Mouse (Mus musculus) R1 (cell line): Measurements from ENCODE around the gene Slc4a3.

Source experiments
- DNase-seq: peaks from one replicate; pipeline ENCODE4 v3.0.0-alpha.2; 2018; ENCODE audit warnings: low read depth, low spot score

Slc4a3 gene

DNA sequence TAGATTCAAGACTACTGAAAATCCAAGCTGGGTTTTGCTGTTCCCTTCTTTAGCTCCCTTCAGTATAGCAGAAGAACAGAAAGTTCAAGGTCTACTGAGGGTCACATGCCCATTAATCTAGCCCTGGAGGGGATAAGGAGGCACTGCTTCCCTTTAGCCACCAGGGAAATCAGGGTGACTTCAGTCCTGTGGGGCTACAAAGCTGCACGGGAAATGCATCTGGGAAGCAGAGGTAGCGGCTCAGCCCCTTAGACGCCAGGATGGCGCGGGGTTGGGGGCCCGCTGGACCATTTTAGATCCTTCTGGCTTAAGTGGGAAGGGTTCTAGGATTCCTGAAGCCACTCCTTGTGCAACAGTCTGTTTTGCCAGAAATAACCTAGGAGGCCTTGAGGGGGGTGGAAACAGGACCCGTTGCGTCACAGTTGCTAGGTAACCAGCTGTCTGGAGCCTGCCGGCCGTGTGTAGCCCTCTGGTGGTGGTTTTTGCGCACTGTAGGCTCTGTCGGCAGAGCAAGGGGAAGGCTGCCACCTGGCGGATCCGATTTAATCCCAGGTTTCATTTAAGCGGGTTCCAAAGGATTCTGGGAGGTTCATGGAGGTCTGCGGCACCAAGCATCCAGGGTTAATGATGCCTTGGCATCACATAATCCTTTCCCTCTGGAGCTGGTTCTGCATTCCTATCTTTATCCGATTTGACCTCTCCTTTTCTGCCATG lies 13.3 kb downstream of the Slc4a3 start:
- peak; percentile 97 for DNase-seq

DNA sequence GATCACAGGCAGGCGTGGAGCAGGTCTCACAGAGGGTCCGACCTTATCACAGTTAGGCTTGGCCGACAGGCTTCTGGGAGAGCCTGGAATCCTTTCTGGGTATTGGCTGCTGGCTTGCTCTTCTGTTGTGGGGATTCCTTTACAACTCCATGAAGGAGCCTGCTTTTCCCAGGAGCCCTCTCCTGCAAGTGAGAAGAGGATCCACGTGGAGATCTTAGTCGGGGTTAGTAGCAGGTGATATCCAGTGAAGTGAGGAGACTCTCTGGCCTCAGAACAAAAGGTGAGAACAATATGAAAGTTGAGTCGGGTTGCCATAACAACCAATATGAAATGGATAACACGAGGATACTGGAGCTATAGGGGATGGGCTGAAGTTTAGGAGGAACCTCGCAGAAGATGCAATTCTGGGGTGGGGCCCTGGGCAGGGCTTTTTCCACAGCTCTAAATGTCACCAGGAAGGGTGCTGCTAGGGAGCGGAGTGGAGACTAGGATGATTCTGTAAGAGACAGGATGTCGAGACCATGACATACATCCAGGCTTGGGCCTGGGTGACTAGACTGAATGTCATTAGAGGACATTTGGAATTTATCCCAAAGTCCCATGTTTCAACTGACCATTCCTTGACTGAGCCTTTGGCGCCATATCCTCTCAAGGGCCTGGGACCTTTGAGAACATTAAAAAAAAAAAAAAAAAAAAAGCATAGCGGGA lies 14.3 kb downstream of the Slc4a3 start:
- peak; percentile 22 for DNase-seq

DNA sequence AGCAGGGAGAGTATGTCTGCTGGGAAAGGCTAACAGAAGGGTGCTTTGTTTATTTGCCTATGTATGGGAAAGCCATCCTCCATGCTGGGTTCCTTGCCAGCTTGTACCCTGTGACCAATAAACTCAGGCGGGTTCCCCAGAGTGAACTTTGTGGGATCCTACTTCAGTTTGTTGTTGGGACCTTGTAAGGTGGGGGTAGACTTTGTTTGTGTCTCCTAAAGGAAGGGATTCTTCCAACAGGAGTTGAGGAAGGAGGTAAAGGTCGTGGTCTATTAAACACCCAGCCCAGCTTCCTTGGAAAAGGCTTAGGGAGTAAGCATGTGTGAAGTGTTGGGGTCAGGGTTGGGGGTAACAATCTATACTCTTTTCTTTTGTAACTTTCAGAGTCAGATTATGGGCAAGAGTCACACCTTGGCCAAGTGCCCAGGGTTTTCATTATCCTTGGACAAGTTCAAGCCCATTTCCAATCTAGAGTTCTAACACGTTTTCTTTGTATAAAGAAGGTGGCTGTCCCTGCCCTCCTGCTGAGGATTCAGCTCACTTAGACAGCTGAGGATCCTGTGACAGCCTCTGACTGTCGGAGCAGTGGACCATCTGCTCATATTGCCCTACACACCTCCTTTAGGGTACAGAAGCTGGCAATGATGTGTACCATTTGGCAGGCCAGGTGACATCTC lies 15.3 kb downstream of the Slc4a3 start:
- no peak for DNase-seq

- DNase-seq: no peak
These were observed 15.8 kb downstream of the Slc4a3 start for GRCm38 (mm10) chr1:75561898-75562238.

DNA sequence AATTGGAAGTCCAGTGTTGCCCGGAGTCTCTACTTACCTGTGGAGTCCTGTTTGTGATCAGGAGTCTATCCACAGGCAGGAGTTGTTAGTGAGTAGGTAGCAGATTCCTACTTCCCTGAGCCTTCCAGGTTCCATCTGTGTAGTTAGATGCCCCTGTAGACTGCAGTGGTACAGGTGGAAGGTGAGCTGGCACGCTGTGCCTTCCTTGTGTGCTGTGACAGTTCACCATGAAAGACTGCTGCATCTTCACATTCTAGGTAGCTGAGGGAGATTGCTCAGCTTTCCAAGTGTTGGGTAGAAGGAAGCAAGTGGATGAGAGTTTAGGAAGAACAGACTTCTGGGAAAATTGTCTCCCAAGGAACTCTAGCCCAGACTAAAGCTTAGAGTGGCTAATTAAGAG lies 18.0 kb downstream of the Slc4a3 start:
- no peak for DNase-seq

DNA sequence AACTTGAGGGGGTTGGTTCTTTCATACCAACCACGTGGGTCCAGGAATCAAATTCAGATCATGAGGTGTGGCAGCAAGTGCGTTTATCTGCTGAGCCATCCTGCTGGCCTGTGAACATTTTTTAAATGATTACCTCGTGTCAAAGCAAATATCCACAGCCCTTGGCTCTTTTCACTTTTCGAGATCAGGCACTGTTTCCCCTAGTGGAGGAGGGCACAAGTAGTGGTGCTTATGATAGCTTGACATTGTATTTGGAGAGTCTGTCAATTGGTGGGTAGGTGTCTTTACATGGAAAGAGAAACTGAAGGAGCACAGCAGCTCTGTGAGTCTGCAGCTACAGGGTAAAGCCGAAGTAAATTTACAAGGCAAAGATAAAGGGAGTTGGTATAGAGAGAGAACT lies 18.9 kb downstream of the Slc4a3 start:
- DNase-seq: no peak

DNA sequence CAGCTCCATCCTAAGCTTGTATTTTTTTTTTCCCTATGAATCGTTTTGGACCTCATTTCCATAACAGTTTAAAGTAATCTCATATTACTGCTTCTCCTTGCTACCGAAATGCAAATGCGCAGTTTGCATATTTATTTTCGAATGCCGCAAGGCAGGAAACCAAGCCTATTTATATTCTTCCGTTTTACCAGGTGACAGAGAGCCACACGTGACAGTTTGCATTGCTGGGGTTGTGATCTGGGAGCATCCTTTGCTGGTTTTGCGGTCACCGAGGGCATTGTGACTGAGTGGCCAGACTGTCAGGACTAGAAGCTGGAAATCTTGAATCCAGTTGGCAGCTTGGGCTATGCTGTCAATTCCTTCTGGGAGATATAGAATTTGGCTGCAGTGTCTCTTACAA lies 19.6 kb downstream of the Slc4a3 start:
- no peak for DNase-seq

DNA sequence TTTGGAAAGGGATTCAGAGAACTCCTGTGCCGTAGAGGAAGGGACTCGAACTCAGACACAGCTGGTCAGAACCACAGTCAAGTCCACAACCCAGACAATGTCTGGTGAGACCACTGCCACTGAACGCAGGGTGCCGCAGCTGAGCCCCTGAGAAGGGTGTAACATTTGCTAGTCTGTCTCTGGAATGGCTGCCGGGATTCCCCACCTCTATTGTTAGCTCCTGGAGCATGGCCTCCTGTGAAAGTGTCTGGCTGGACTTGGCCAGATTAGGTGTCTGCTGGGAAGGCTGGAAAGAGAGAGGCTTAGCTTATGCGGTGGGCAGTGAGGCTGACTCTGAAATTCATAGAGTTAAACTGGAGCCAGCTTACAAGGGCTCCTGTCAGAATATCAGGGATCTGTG lies 24.3 kb downstream of the Slc4a3 start:
- DNase-seq: no peak

- no peak for DNase-seq
These were observed 26.7 kb downstream of the Slc4a3 start for GRCm38 (mm10) chr1:75572776-75573175.

DNA sequence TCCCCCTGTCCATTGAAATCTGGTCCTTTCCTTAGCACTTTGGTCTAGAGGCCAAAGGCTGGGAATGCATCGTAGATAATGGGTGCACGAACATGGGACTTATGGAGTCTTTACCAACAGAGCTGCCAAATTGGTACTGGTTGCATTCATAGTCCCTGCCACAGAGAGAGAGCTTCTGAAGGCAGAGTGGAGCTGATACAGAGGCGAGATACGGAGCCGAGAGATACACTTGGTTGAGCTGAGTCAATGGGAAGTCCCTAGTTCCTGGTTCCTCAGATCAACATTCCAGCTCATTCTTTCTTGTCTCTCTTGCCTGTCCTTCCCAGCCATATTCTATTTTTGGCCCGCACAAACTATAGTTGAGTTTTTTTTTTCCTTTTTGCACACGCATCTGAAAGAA lies 27.6 kb downstream of the Slc4a3 start:
- no peak for DNase-seq

GRCm38 (mm10) chr1:75574476-75575310 lies 28.6 kb downstream of the Slc4a3 start:
- DNase-seq: no peak

- DNase-seq: no peak
These were observed 36.0 kb downstream of the Slc4a3 start for GRCm38 (mm10) chr1:75581936-75582624.

- DNase-seq: no peak
These were observed 36.5 kb downstream of the Slc4a3 start for GRCm38 (mm10) chr1:75582625-75582956.

DNA sequence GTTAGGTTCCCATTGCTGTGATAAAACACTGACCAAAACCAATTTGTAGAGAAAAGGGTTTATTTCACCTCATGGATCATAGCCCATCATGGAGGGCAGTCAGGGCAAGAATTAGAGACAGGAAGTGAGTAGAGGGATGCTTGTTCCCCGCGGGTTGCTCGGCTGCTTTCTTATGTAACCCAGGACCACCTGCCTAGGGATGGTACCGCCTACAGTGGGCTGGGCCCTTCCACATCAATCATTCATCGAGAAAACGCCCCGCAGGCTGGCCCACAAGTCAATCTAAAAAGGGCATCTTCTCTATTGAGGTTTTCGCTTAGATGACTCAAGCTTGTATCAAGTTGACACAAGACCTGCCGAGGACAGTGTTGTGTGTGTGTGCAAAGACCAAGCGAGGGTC lies 37.0 kb downstream of the Slc4a3 start:
- peak; percentile 82 for DNase-seq

- DNase-seq: no peak
These were observed 40.7 kb downstream of the Slc4a3 start for GRCm38 (mm10) chr1:75586791-75587190.

GRCm38 (mm10) chr1:75587738-75588719 lies 42.0 kb downstream of the Slc4a3 start:
- no peak for DNase-seq

GRCm38 (mm10) chr1:75588874-75589273 lies 42.8 kb downstream of the Slc4a3 start:
- peak; percentile 95 for DNase-seq

DNA sequence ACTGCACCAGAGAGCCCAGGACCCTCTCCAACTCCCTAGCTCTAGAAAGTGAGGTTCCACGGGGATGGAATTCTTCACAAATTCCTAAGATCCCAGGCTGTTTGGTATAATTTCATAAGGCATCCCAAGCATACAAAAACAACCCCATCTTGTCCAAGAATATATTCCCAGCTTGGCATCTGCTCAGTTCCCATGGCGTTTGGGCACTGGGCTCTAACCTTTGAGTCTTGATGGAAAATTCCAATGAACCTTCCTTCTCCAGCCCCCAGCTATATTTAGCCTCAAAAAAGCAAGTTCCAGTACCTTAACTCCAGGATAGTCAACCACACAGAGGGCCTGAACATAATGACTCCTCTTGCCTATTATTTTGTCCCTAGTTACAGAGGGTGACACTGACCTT lies 43.9 kb downstream of the Slc4a3 start:
- no peak for DNase-seq

- peak; percentile 78 for DNase-seq
These were observed 47.9 kb downstream of the Slc4a3 start for GRCm38 (mm10) chr1:75593956-75594355.

- DNase-seq: peak; percentile 37
These were observed 48.8 kb downstream of the Slc4a3 start for GRCm38 (mm10) chr1:75594836-75595235.
